Mouse (Mus musculus) liver, adult 2 months (tissue): ENCODE measurements at regions not wholly inside any gene's neighbourhood (a gene's known extent, or its start where the extent isn't known, plus 50 kb on each side); places are given as distances from the start of the nearest gene placed in this dataset.
A peak's percentile ranks its signal among the peaks of the same experiment; 100 is the strongest.

ENCODE experiments used
- DNase-seq: peaks from one replicate; pipeline ENCODE4 v3.0.0-alpha.2; 2011; ENCODE audit warnings: low read depth, low spot score; ENCODE audit errors: extremely low read depth
- H3K27ac ChIP-seq: fragments of 200-500 bp; replicated peaks from 2 replicates; pipeline ENCODE4 v1.5.1; 2012; ENCODE audit warnings: low read depth, mild to moderate bottlenecking, control low read depth, inconsistent platforms, low read length; ENCODE audit not compliant: insufficient read depth
- H3K27me3 ChIP-seq: fragments of 200-500 bp; 2 replicates; pipeline ENCODE4 v1.6.1; 2012; ENCODE audit warnings: mild to moderate bottlenecking, moderate library complexity, low read length, inconsistent platforms; ENCODE audit not compliant: control insufficient read depth, insufficient read depth
- H3K36me3 ChIP-seq: fragments of 200-500 bp; 2 replicates; pipeline ENCODE4 v1.6.1; 2012; ENCODE audit warnings: low read length, inconsistent platforms; ENCODE audit not compliant: control insufficient read depth, insufficient read depth
- H3K4me1 ChIP-seq: fragments of 200-500 bp; 2 replicates; pipeline ENCODE4 v1.6.1; 2011; ENCODE audit warnings: low read length; ENCODE audit not compliant: control insufficient read depth, insufficient read depth
- H3K4me3 ChIP-seq: fragments of 200-500 bp; 2 replicates; pipeline ENCODE4 v1.5.1; 2011; ENCODE audit warnings: low read depth, mild to moderate bottlenecking, control low read depth, low read length, moderate library complexity; ENCODE audit not compliant: insufficient read depth
- H3K79me2 ChIP-seq: fragments of 200-500 bp; 2 replicates; pipeline ENCODE4 v1.6.1; 2012; ENCODE audit warnings: inconsistent platforms, mild to moderate bottlenecking, low read length, moderate library complexity; ENCODE audit not compliant: control insufficient read depth, insufficient read depth
- H3K9ac ChIP-seq: fragments of 200-500 bp; 2 replicates; pipeline ENCODE4 v1.6.1; 2012; ENCODE audit warnings: low read depth, mild to moderate bottlenecking, control low read depth, inconsistent platforms, low read length
- CTCF ChIP-seq: fragments of 200-500 bp; IDR thresholded peaks from 2 replicates; pipeline ENCODE4 v1.5.1; 2011; ENCODE audit warnings: low read depth, low read length, control low read depth
- POLR2A ChIP-seq: fragments of 200-500 bp; IDR thresholded peaks from 2 replicates; pipeline ENCODE4 v1.6.1; 2011; ENCODE audit warnings: low read length, control low read depth; ENCODE audit not compliant: insufficient read depth; ENCODE audit errors: extremely low read depth
- WGBS: fragments of 180-500 bp; shearing (Covaris S2); methylation state at CpG from one replicate; pipeline ENCODE4 v1.1.7; 2018; 5-methylcytosine and 5-hydroxymethylcytosine counted together

- H3K9ac ChIP-seq: no peak overlapping the region
- no peak for DNase-seq
- H3K27me3 ChIP-seq: 0 out of 2 replicates have a peak, but pooled peaks cover 2% of the 10 kb centered on the region
- no peaks in the 10 kb centered on the region for H3K79me2 ChIP-seq
- 78% methylated on average over 4 of the region's 4 CpGs for WGBS
- no peaks in the 10 kb centered on the region for H3K4me1 ChIP-seq
- H3K27ac ChIP-seq: no peak overlapping the region
- H3K36me3 ChIP-seq: no peaks in the 10 kb centered on the region
- H3K4me3 ChIP-seq: no peak overlapping the region
- TF ChIP-seq POLR2A (no peak), CTCF (no peak)
Observed at GRCm38 (mm10) chr8:96393024-96393423, 504.7 kb upstream of the Got2 start.

- Histone ChIP-seq H3K27me3 (0 out of 2 replicates have a peak, but pooled peaks cover 2% of the 10 kb centered on the region), H3K4me3 (no peak overlapping the region), H3K79me2 (no peaks in the 10 kb centered on the region), H3K4me1 (no peaks in the 10 kb centered on the region), H3K27ac (no peak overlapping the region), H3K36me3 (no peaks in the 10 kb centered on the region), H3K9ac (no peak overlapping the region)
- WGBS: 65% methylated on average over 3 of the region's 3 CpGs
- DNase-seq: no peak
- TF ChIP-seq CTCF (no peak), POLR2A (no peak)
Observed at GRCm38 (mm10) chr8:96389251-96389650, 500.9 kb upstream of the Got2 start.

GRCm38 (mm10) chr8:96370500-96370899, 482.2 kb upstream of the Got2 start:
- Histone ChIP-seq H3K4me3 (no peak overlapping the region), H3K4me1 (no peaks in the 10 kb centered on the region), H3K36me3 (no peaks in the 10 kb centered on the region), H3K27me3 (no peaks in the 10 kb centered on the region), H3K27ac (no peak overlapping the region), H3K79me2 (no peaks in the 10 kb centered on the region), H3K9ac (no peak overlapping the region)
- DNase-seq: no peak
- 91% methylated on average over 9 of the region's 9 CpGs for WGBS
- TF ChIP-seq CTCF (no peak), POLR2A (no peak)

- H3K36me3 ChIP-seq: no peaks in the 10 kb centered on the region
- H3K9ac ChIP-seq: no peak overlapping the region
- no peak overlapping the region for H3K27ac ChIP-seq
- no peaks in the 10 kb centered on the region for H3K27me3 ChIP-seq
- no peak overlapping the region for H3K4me3 ChIP-seq
- WGBS: 26% methylated on average over 14 of the region's 14 CpGs
- peak; percentile 4 for DNase-seq
- no peaks in the 10 kb centered on the region for H3K79me2 ChIP-seq
- TF ChIP-seq POLR2A (no peak), CTCF (no peak)
- H3K4me1 ChIP-seq: no peaks in the 10 kb centered on the region
Observed at GRCm38 (mm10) chr8:96362853-96363445, 474.6 kb upstream of the Got2 start.

- H3K4me1 ChIP-seq: no peaks in the 10 kb centered on the region
- no peaks in the 10 kb centered on the region for H3K79me2 ChIP-seq
- WGBS: 52% methylated on average over 6 of the region's 6 CpGs
- no peak overlapping the region for H3K27ac ChIP-seq
- DNase-seq: no peak
- no peak for TF ChIP-seq CTCF
- TF ChIP-seq POLR2A: no peak
- H3K27me3 ChIP-seq: no peaks in the 10 kb centered on the region
- H3K36me3 ChIP-seq: no peaks in the 10 kb centered on the region
- no peak overlapping the region for H3K9ac ChIP-seq
- no peak overlapping the region for H3K4me3 ChIP-seq
Observed at GRCm38 (mm10) chr8:96350531-96351069, 462.3 kb upstream of the Got2 start.

GRCm38 (mm10) chr8:96349503-96349902, 461.2 kb upstream of the Got2 start:
- WGBS: 56% methylated on average over 6 of the region's 6 CpGs
- H3K4me1 ChIP-seq: no peaks in the 10 kb centered on the region
- DNase-seq: no peak
- no peaks in the 10 kb centered on the region for H3K27me3 ChIP-seq
- no peak for TF ChIP-seq POLR2A
- TF ChIP-seq CTCF: no peak
- H3K4me3 ChIP-seq: no peak overlapping the region
- H3K79me2 ChIP-seq: no peaks in the 10 kb centered on the region
- no peaks in the 10 kb centered on the region for H3K36me3 ChIP-seq
- H3K9ac ChIP-seq: no peak overlapping the region
- no peak overlapping the region for H3K27ac ChIP-seq
